Mouse (Mus musculus): ENCODE measurements around the gene Ddx42. TPM values are rescaled to one million over a fixed set of nuclear protein-coding genes. Genes with fewer than 3 reads are reported as not detected.

The Ddx42 gene
- polyA plus RNA-seq, 1 experiment from 2014 or later: 59.1 TPM

DNA sequence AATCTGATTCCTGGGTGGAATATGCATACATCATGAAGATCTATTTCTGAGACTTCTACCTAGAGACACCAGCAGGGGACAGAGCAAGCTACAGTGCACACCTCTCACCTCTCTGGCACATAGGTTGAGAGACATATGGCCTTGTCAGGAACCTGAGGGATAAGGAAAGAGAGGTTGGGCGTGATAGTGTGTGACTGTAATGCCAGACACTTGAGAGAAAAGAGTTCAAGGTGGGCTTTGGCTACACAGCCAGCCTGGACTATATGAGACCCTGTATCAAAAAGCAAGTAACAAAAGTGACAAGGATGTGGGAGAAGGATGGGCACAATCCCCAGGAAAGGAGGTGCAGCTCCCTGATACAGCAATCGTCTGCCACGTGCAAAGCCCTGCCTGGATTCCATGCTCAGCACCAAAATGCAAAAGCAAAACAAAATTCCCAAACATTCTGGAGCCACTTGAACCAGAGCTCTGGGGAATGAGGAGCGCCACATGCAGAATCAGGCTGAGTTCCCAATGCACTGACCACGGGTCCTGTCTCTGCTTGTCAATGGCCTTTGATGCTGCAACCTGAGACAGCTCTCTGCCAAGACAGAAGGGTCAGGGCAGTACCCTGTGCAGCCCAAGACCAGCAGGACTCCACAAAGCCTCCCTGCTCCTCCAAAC is 54.5 kb downstream of the Ddx42 start:
- Histone ChIP-seq H3K9ac (peak overlapping the region; percentile 98), H3K9me3 (replicated peaks) (no peaks in the 10 kb centered on the region), H3K27me3 (replicated peaks) (no peaks in the 10 kb centered on the region), H3K4me3 (peak overlapping the region; percentile 95), H3K4me1 (replicated peaks) (peaks cover 47% of the 10 kb centered on the region), H3K27ac (ENCODE audit: poor library complexity, severe bottlenecking) (peak overlapping the region; percentile 91), H3K4me2 (peak overlapping the region; percentile 87), H3K36me3 (peaks cover 14% of the 10 kb centered on the region)
- no peak for ATAC-seq (ENCODE audit: insufficient number of reproducible peaks, low FRiP score)
- WGBS: 39% methylated on average over 5 of the region's 5 CpGs

DNA sequence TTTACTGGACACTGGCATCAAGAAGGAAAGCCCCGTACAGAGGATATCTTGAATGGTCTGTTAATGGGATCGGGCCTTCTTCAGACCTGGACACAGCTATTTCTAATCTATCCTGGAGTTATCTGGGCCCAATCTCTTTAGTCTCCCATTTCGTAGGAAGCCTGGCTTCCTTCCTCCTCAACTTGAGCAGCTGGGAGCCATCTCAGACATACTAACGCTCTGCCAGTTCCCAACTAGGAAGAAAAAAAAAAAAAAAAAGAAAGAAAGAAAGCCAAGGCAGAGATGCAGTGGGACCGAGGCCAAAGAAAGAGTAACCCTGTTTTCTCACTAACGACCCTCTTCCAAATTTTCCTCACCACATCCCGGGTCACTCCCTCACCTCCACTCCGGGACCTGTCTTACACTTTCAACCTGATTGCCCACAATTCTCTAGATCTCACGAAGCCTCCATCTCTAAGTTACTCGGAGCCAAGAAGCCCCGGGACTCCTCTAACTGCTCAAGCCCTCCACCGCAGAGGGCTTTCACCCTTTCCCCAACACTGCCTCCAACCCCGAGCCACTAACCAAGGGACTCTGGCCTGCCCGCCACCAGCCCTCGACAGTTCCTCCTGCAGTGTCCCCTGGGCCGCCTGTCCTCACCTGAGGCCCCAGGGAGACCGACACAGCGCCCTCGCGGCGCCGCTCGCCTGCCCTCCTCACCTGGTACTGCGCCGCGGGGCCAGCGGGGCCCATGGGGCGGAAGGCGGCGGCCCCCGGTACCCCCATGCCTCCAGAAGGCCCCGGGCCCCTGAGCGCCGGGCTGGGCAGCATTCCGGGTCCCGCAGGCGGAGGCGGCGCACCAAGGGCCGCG is 55.3 kb downstream of the Ddx42 start:
- WGBS: 1% methylated on average over 41 of the region's 41 CpGs
- peaks cover 47% of the 10 kb centered on the region for H3K4me1 ChIP-seq (replicated peaks)
- peak overlapping the region; percentile 95 for H3K4me3 ChIP-seq
- peak; percentile 38 for ATAC-seq (ENCODE audit: insufficient number of reproducible peaks, low FRiP score)
- H3K4me2 ChIP-seq: peak overlapping the region; percentile 87
- no peaks in the 10 kb centered on the region for H3K9me3 ChIP-seq (replicated peaks)
- H3K27ac ChIP-seq (ENCODE audit: poor library complexity, severe bottlenecking): peak overlapping the region; percentile 91
- H3K36me3 ChIP-seq: peaks cover 6% of the 10 kb centered on the region
- no peaks in the 10 kb centered on the region for H3K27me3 ChIP-seq (replicated peaks)
- H3K9ac ChIP-seq: peak overlapping the region; percentile 98

DNA sequence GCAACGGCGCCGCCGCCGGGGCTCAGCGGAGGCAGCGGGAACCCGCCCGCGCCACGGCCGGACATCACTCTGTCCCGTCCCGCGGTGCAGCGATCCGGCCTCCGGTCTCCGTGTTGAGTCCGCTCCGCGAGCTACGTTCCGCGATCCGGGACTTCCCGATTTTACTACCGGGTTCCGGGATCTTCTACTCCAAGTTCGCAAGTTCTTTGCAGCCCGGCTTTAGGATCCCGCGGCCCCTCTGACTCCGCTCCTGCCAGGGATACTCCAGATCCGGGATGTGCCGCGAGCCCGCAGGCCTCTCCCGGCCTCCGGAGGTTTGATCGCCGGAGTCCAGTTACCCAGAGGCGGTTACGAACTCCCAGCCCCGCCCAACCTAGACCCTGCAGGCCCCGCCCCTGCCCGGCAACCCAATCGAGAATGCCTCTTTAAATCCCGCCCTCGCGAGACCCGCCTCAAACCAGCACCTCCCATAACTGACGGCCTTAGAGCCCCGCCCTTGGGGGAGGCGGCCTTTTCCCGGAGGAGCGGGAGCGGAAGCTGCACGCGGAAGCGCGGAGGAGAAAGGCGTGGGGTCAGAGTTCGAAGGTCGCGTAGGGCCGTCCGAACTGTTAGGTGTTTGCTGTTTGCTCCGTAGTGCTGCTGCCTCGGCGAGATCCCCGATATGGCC is 56.1 kb downstream of the Ddx42 start, which contains the start of gene Smarcd2:
TSS of gene Smarcd2 (minus strand) at position 329 of the 667 bp plus-strand sequence.
- peak within 1 kb of the TSS; percentile 91 for H3K27ac ChIP-seq (ENCODE audit: poor library complexity, severe bottlenecking)
- peak within 1 kb of the TSS; percentile 95 for H3K4me3 ChIP-seq
- peak; percentile 96 for ATAC-seq (ENCODE audit: insufficient number of reproducible peaks, low FRiP score)
- peak within 1 kb of the TSS; percentile 98 for H3K9ac ChIP-seq
- no peaks in the 10 kb centered on the region for H3K9me3 ChIP-seq (replicated peaks)
- no peaks in the 10 kb centered on the region; the same call in 1 of the 2 replicates for H3K36me3 ChIP-seq
- peaks cover 40% of the 10 kb centered on the region for H3K4me1 ChIP-seq (replicated peaks)
- H3K27me3 ChIP-seq (replicated peaks): no peaks in the 10 kb centered on the region
- H3K4me2 ChIP-seq: peak within 1 kb of the TSS; percentile 87
- under 1% methylated on average over 72 of the region's 72 CpGs for WGBS

DNA sequence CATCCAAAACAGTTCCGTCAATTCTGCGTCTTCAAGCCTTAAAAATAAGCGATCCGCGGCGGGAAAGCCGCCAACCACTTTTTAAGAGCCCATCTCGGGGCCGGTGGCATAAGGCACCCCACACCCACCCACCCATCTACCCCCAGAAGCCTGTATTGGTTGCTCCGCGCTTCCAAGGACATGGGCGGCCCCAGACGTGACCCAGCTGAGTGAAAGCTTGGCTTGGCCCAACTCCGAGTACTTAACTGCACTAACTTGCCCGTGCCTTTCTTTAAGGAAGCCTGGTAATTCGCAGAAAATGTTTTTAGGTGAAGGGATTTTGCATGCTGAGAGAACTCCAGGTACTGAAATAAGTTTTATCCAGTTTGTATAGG is 56.6 kb downstream of the Ddx42 start:
- Histone ChIP-seq H3K4me2 (peak overlapping the region; percentile 87), H3K36me3 (no peaks in the 10 kb centered on the region; the same call in 1 of the 2 replicates), H3K9ac (peak overlapping the region; percentile 77), H3K4me3 (peak overlapping the region; percentile 95), H3K4me1 (replicated peaks) (peaks cover 35% of the 10 kb centered on the region), H3K27me3 (replicated peaks) (no peaks in the 10 kb centered on the region), H3K9me3 (replicated peaks) (no peaks in the 10 kb centered on the region), H3K27ac (ENCODE audit: poor library complexity, severe bottlenecking) (peak overlapping the region; percentile 80)
- ATAC-seq (ENCODE audit: insufficient number of reproducible peaks, low FRiP score): no peak
- 18% methylated on average over 16 of the region's 16 CpGs for WGBS

DNA sequence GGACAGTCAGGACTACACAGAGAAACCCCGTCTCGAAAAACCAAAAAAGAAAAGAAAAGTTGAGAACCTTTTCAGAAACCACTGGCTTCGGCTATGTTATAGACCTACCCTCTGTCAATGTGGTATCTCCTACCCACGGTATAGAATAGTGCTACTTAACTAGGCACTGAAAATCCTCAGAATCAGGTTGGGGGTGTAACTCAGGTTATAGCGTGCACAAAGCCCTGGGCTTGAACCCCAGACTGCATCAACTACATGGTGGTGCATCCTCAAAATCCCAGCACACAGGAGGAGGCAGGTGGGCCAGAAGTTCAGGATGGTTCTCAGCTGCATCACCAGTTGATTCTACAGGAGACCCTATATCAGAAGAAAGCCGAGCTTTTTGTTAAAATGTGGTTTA is 57.1 kb downstream of the Ddx42 start:
- 93% methylated on average over 6 of the region's 6 CpGs for WGBS
- Histone ChIP-seq H3K4me3 (peak overlapping the region; percentile 95; the same call in 1 of the 2 replicates), H3K9ac (no peak overlapping the region), H3K4me2 (peak overlapping the region; percentile 87), H3K4me1 (replicated peaks) (peaks cover 30% of the 10 kb centered on the region), H3K9me3 (replicated peaks) (no peaks in the 10 kb centered on the region), H3K27me3 (replicated peaks) (no peaks in the 10 kb centered on the region), H3K36me3 (no peaks in the 10 kb centered on the region), H3K27ac (ENCODE audit: poor library complexity, severe bottlenecking) (no peak overlapping the region)
- no peak for ATAC-seq (ENCODE audit: insufficient number of reproducible peaks, low FRiP score)

DNA sequence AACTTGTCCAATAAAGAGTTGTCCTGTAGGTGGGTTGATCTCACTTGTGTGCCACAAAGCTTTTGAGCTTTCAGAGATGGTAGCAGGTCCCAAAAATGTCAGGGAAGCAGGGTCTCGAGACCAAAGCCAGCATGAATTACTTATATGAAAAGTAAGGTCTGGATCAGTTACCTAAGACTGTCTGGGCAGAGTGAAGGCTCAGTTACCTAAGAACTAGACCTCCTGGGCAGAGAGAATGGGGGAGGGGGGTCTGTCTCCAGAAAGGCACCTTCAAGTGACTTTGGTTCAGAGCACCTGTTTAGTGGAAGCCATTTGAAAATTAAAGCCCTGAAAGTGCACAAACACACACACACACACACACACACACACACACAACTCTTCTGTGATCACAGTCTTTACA is 57.6 kb downstream of the Ddx42 start:
- H3K4me3 ChIP-seq: no peak overlapping the region
- H3K9me3 ChIP-seq (replicated peaks): no peaks in the 10 kb centered on the region
- H3K4me2 ChIP-seq: no peak overlapping the region
- H3K36me3 ChIP-seq: no peaks in the 10 kb centered on the region
- peaks cover 25% of the 10 kb centered on the region for H3K4me1 ChIP-seq (replicated peaks)
- H3K27ac ChIP-seq (ENCODE audit: poor library complexity, severe bottlenecking): no peak overlapping the region
- no peak for ATAC-seq (ENCODE audit: insufficient number of reproducible peaks, low FRiP score)
- WGBS: 93% methylated on average over 1 of the region's 1 CpGs
- H3K27me3 ChIP-seq (replicated peaks): no peaks in the 10 kb centered on the region
- H3K9ac ChIP-seq: no peak overlapping the region

DNA sequence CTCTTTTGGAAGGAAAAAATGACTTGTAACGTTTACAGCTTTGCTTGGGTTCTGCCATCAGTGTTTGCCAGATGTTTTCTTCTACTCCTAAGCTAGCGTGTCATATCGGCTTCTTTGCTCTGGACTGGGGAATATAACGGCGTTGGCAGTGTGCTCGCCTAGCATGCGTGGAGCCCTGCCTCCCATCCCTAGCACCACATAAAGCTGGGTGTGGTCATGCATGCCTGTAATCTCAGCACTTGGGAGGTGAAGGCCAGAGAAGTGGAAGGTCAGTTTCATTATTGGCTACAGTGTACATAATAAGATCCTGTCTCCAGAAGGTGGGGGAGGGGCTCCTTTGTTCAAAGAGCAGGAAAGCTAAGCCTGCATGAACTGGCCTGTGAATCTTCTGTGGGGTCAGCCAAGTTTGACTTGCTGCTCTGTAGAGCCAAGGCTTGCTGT is 58.3 kb downstream of the Ddx42 start:
- whole genome bisulfite sequencing: 87% methylated on average over 7 of the region's 7 CpGs
- no peak overlapping the region for H3K27ac ChIP-seq (ENCODE audit: poor library complexity, severe bottlenecking)

DNA sequence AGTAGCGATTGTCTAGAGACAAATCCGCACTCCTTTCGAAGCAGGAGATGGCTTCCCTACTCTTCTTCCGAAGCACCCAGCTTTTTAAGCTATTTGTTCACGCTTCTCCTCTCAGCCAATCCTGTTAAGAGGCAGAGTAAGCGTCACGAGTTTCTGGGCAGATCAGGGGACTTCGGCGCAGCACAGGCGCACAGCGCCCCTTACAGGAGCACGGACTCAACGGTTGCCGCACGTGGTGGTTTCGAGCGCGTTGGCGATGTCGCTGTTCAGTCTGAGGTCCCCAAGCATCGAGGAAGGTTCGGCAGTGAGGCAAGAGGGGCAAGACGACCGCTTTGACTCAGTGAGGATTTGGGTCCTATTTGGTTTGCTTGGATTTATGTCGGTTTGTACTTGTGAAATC is 59.7 kb downstream of the Ddx42 start, which contains the start of gene Tcam1:
TSS of gene Tcam1 (plus strand) at position 219 of the 400 bp plus-strand sequence.
- Histone ChIP-seq H3K4me1 (replicated peaks) (peaks cover 10% of the 10 kb centered on the region), H3K27me3 (replicated peaks) (no peaks in the 10 kb centered on the region), H3K4me3 (no peak within 1 kb of the TSS; the same call in 1 of the 2 replicates), H3K36me3 (no peaks in the 10 kb centered on the region), H3K9me3 (replicated peaks) (no peaks in the 10 kb centered on the region), H3K4me2 (peak within 1 kb of the TSS; percentile 55), H3K27ac (ENCODE audit: poor library complexity, severe bottlenecking) (no peak within 1 kb of the TSS), H3K9ac (no peak within 1 kb of the TSS)
- peak; percentile 19; the same call in 1 of the 2 replicates for ATAC-seq (ENCODE audit: insufficient number of reproducible peaks, low FRiP score)
- 7% methylated on average over 25 of the region's 25 CpGs for WGBS

More for the DNA sequence above, 58.3 kb downstream of the Ddx42 start:
- Histone ChIP-seq H3K4me2 (no peak overlapping the region), H3K4me3 (no peak overlapping the region), H3K4me1 (replicated peaks) (peaks cover 24% of the 10 kb centered on the region), H3K36me3 (no peaks in the 10 kb centered on the region), H3K9me3 (replicated peaks) (no peaks in the 10 kb centered on the region), H3K9ac (no peak overlapping the region), H3K27me3 (replicated peaks) (no peaks in the 10 kb centered on the region)
- no peak for ATAC-seq (ENCODE audit: insufficient number of reproducible peaks, low FRiP score)

DNA sequence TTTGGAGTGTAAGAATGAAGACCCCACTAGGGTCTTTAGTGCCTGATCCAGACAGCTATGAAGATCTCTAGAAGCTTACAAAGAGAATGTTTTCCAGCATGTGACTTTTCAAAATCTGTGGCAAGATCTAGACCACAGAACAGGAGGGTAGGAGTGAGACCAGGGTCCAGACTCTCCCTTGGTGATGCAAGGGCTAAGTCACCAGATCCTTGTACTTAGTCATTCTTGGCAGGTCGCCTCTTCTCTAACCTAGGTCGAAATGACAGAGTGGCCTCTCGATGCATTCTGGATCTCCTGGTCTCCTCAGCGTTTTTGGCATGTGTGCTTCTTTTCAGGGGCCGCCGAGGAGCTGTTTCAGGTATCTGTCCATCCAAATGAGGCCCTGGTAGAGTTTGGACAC is 65.7 kb downstream of the Ddx42 start:
- Histone ChIP-seq H3K9ac (no peak overlapping the region), H3K4me3 (no peak overlapping the region), H3K4me2 (no peak overlapping the region), H3K27me3 (replicated peaks) (0 out of 2 replicates have a peak, but pooled peaks cover 6% of the 10 kb centered on the region), H3K4me1 (replicated peaks) (no peaks in the 10 kb centered on the region), H3K27ac (ENCODE audit: poor library complexity, severe bottlenecking) (no peak overlapping the region), H3K9me3 (replicated peaks) (no peaks in the 10 kb centered on the region), H3K36me3 (no peaks in the 10 kb centered on the region)
- ATAC-seq (ENCODE audit: insufficient number of reproducible peaks, low FRiP score): no peak
- WGBS: 73% methylated on average over 6 of the region's 6 CpGs

DNA sequence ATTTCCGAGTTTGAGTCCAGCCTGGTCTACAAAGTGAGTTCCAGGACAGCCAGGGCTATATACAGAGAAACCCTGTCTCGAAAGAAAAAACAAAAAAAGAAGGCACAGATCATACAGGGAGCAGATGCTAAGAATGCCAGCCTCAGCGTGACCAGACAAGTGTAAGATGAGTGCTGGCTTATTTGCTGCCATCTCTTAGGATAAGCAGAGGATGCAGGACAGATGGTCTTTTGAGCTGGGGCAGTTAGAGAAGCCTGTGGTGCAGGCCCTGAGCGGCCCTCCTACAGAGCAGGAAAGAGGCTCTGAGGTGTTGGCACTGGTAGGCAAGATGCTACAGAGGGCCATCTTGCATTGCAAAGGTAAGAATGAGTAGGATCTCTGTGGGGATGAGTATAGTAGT is 66.6 kb downstream of the Ddx42 start:
- WGBS: 80% methylated on average over 4 of the region's 4 CpGs

DNA sequence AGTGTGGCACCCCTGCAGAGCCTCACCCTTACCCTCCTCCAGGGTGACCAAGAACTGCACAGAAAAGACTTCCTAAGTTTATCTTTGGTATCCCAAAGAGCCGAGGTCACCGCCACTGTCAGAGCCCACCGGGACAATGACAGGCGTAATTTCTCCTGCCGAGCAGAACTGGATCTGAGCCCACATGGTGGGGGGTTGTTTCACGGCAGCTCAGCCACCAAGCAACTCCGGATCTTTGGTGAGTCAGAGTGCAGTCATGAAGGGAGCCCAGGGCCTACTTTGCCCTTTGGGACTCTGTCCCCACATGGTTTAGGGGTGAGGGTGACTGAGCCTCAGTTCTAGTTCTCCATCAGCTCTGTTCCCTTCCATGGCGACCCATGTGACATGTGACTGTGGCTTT is 67.4 kb downstream of the Ddx42 start:
- Histone ChIP-seq H3K4me1 (replicated peaks) (no peaks in the 10 kb centered on the region), H3K27ac (ENCODE audit: poor library complexity, severe bottlenecking) (no peak overlapping the region), H3K4me2 (no peak overlapping the region), H3K9ac (no peak overlapping the region), H3K9me3 (replicated peaks) (no peaks in the 10 kb centered on the region), H3K4me3 (no peak overlapping the region), H3K36me3 (no peaks in the 10 kb centered on the region), H3K27me3 (replicated peaks) (0 out of 2 replicates have a peak, but pooled peaks cover 6% of the 10 kb centered on the region)
- no peak for ATAC-seq (ENCODE audit: insufficient number of reproducible peaks, low FRiP score)
- 69% methylated on average over 8 of the region's 8 CpGs for WGBS

More for the DNA sequence above, 66.6 kb downstream of the Ddx42 start:
- H3K9ac ChIP-seq: no peak overlapping the region
- no peak overlapping the region for H3K4me3 ChIP-seq
- ATAC-seq (ENCODE audit: insufficient number of reproducible peaks, low FRiP score): no peak
- no peaks in the 10 kb centered on the region for H3K4me1 ChIP-seq (replicated peaks)
- no peak overlapping the region for H3K27ac ChIP-seq (ENCODE audit: poor library complexity, severe bottlenecking)
- H3K9me3 ChIP-seq (replicated peaks): no peaks in the 10 kb centered on the region
- no peaks in the 10 kb centered on the region for H3K36me3 ChIP-seq
- no peak overlapping the region for H3K4me2 ChIP-seq
- 0 out of 2 replicates have a peak, but pooled peaks cover 6% of the 10 kb centered on the region for H3K27me3 ChIP-seq (replicated peaks)
